Mouse (Mus musculus) right cerebral cortex, postnatal 14 days (tissue): ENCODE measurements around the gene Celf5.

Experiments used
- DNase-seq: peaks from one replicate; pipeline ENCODE4 v3.0.0; 2022

Gene Celf5

GRCm38 (mm10) chr10:81412586-81413309, 69.8 kb downstream of the Celf5 start:
- no peak for DNase-seq

GRCm38 (mm10) chr10:81411471-81412400, 70.8 kb downstream of the Celf5 start:
- peak; percentile 71 for DNase-seq

GRCm38 (mm10) chr10:81410981-81411380, 71.5 kb downstream of the Celf5 start:
- DNase-seq = no peak

GRCm38 (mm10) chr10:81410350-81410749, 72.2 kb downstream of the Celf5 start:
- no peak for DNase-seq

- no peak for DNase-seq
These were observed 73.2 kb downstream of the Celf5 start for GRCm38 (mm10) chr10:81409330-81409729.
